Mouse (Mus musculus) neural tube, embryonic 13.5 days (tissue): ENCODE results near the gene Meox2. TPM values are rescaled to one million over a fixed set of nuclear protein-coding genes. Genes with fewer than 3 reads are reported as not detected.

ENCODE experiments used
- ATAC-seq: fragments of 200-750 bp; cut with Nextera tagmentation; 2 replicates; pipeline ENCODE4 v1.8.0; 2017; ENCODE audit warnings: low read depth, mild to moderate bottlenecking, moderate TSS enrichment, moderate library complexity
- H3K27ac ChIP-seq: fragments of 300-500 bp; sonication (generic); replicated peaks from 2 replicates; pipeline ENCODE4 v1.5.1; 2015; ENCODE audit warnings: moderate library complexity, mild to moderate bottlenecking, inconsistent platforms
- H3K27me3 ChIP-seq: fragments of 300-500 bp; sonication (generic); 2 replicates; pipeline ENCODE4 v1.6.1; 2015; ENCODE audit warnings: mild to moderate bottlenecking, inconsistent platforms
- H3K36me3 ChIP-seq: fragments of 300-500 bp; sonication (generic); 2 replicates; pipeline ENCODE4 v1.6.1; 2015; ENCODE audit warnings: mild to moderate bottlenecking, inconsistent platforms
- H3K4me1 ChIP-seq: fragments of 300-500 bp; sonication (generic); replicated peaks from 2 replicates; pipeline ENCODE4 v1.6.1; 2015; ENCODE audit warnings: inconsistent platforms
- H3K4me2 ChIP-seq: fragments of 300-500 bp; sonication (generic); 2 replicates; pipeline ENCODE4 v1.6.1; 2015; ENCODE audit warnings: inconsistent platforms, mild to moderate bottlenecking, moderate library complexity
- H3K4me3 ChIP-seq: fragments of 300-500 bp; sonication (generic); 2 replicates; pipeline ENCODE4 v1.5.1; 2015; ENCODE audit warnings: mild to moderate bottlenecking, inconsistent platforms
- H3K9ac ChIP-seq: fragments of 300-500 bp; sonication (generic); 2 replicates; pipeline ENCODE4 v1.6.1; 2015; ENCODE audit warnings: moderate library complexity, mild to moderate bottlenecking, inconsistent platforms
- H3K9me3 ChIP-seq: fragments of 300-500 bp; sonication (generic); 2 replicates; pipeline ENCODE4 v1.6.1; 2016; ENCODE audit warnings: inconsistent platforms
- WGBS: fragments of 180-500 bp; shearing (Covaris S2); methylation state at CpG from one replicate; pipeline ENCODE4 v1.1.7; 2015; 5-methylcytosine and 5-hydroxymethylcytosine counted together
- polyA plus RNA-seq: library from polyadenylated mRNA; unstranded; fragments of >200 nt; fragmentation: Nextera tagmentation; extraction: Ambion mirVana; gene quantifications from 2 replicates; pipeline ENCODE4 v1.2.1, GENCODE M21; 2015

Gene Meox2
- polyA plus RNA-seq, 1 experiment from 2014 or later = 4.0 TPM

DNA sequence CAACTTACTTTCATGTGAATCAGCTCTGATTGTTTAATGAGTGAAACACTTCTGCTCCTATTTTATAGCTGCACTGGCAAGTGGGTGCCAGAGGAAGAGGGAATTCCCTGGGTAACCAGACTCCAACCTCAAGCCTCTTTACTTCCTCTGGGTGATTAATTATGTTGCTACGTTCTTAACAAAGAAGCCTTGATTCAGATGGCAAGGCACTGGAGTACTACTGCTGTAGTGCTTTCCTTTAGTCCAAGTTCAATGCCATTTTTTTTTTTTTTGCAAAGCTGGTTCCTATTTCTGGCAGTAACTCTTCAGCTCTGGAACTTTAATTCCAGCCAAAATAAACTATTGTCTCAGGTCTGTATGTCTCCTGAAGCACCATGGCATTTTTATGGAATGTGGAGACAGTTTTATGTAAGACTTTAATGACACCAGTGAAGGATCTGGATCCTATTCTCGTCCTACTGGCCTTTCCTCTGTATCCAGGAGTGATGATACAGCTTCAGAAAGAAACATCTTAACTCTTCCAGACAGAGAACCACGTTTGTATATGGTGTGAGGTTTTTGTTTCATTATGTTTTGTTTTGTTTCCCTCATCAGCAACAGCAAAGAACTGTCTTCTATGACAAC is 33.9 kb downstream of the Meox2 start:
- Histone ChIP-seq H3K4me2 (no peak overlapping the region), H3K9me3 (no peaks in the 10 kb centered on the region), H3K4me1 (no peaks in the 10 kb centered on the region), H3K27me3 (no peaks in the 10 kb centered on the region), H3K9ac (no peak overlapping the region), H3K36me3 (no peaks in the 10 kb centered on the region), H3K27ac (no peak overlapping the region), H3K4me3 (no peak overlapping the region)
- 32% methylated on average over 3 of the region's 3 CpGs for WGBS
- no peak for ATAC-seq

- WGBS = 93% methylated on average over 1 of the region's 1 CpGs
- no peaks in the 10 kb centered on the region for H3K9me3 ChIP-seq
- H3K4me2 ChIP-seq = no peak overlapping the region
- no peak for ATAC-seq
- no peak overlapping the region for H3K9ac ChIP-seq
- no peaks in the 10 kb centered on the region for H3K4me1 ChIP-seq
- no peaks in the 10 kb centered on the region for H3K36me3 ChIP-seq
- H3K4me3 ChIP-seq = no peak overlapping the region
- H3K27ac ChIP-seq = no peak overlapping the region
- H3K27me3 ChIP-seq = no peaks in the 10 kb centered on the region
These were observed 35.5 kb downstream of the Meox2 start for GRCm38 (mm10) chr12:37143879-37144278.

DNA sequence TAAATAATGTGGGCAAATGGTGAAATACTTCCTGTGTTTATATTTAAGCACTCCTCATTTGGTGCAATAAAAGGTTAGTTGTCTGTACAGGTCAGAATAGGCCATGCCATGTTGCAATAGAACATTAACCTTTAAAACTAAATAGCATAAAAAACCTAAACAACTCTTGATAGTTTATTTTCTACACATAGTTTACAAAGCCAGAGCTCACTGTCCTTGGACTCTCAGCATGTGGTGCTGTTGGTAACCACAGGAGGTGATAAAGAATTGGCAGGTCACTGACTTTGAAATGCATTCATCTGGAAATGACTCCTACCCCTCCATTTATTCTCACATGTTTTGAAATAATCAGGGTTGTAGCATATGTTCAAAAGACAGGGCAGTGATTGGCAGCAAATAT is 59.4 kb downstream of the Meox2 start:
- no peak for ATAC-seq
- no peaks in the 10 kb centered on the region for H3K9me3 ChIP-seq

GRCm38 (mm10) chr12:37173324-37173723 is 65.0 kb downstream of the Meox2 start:
- H3K36me3 ChIP-seq = no peaks in the 10 kb centered on the region
- H3K4me2 ChIP-seq = no peak overlapping the region
- no peak overlapping the region for H3K27ac ChIP-seq
- H3K4me1 ChIP-seq = no peaks in the 10 kb centered on the region
- no peak overlapping the region for H3K9ac ChIP-seq
- H3K4me3 ChIP-seq = no peak overlapping the region
- H3K27me3 ChIP-seq = no peaks in the 10 kb centered on the region
- no peak for ATAC-seq
- WGBS = 91% methylated on average over 3 of the region's 3 CpGs
- H3K9me3 ChIP-seq = no peaks in the 10 kb centered on the region

More for the DNA sequence above, 59.4 kb downstream of the Meox2 start:
- Histone ChIP-seq H3K36me3 (no peaks in the 10 kb centered on the region), H3K4me3 (no peak overlapping the region), H3K27me3 (no peaks in the 10 kb centered on the region), H3K4me2 (no peak overlapping the region), H3K4me1 (no peaks in the 10 kb centered on the region), H3K9ac (no peak overlapping the region), H3K27ac (no peak overlapping the region)

DNA sequence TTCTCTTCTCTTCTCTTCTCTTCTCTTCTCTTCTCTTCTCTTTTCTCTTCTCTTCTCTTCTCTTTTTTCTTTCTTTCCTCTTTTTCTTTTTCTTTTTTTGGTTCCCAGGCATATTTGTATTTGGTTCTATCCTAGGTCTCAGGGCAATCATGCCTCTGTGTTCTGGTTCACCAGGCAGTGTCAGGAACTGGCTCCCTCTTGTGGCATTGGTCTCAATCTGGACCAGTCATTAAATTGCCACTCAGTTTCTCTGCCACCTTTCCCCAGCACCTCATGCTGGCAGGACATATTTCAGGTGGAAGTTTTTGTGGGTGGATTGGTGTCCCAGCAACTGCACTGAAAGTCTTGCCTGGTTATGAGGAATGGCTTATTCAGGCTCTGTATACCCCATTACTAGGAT is 75.3 kb downstream of the Meox2 start:
- no peak overlapping the region for H3K4me2 ChIP-seq
- H3K4me3 ChIP-seq = no peak overlapping the region
- H3K27me3 ChIP-seq = no peaks in the 10 kb centered on the region
- H3K36me3 ChIP-seq = no peaks in the 10 kb centered on the region
- ATAC-seq = no peak
- no peaks in the 10 kb centered on the region for H3K9me3 ChIP-seq
- H3K9ac ChIP-seq = no peak overlapping the region
- H3K27ac ChIP-seq = no peak overlapping the region
- H3K4me1 ChIP-seq = no peaks in the 10 kb centered on the region

- H3K27me3 ChIP-seq = no peaks in the 10 kb centered on the region
- H3K9ac ChIP-seq = no peak overlapping the region
- no peaks in the 10 kb centered on the region for H3K4me1 ChIP-seq
- no peaks in the 10 kb centered on the region for H3K9me3 ChIP-seq
- H3K4me2 ChIP-seq = no peak overlapping the region
- no peak overlapping the region for H3K27ac ChIP-seq
- no peak overlapping the region for H3K4me3 ChIP-seq
- ATAC-seq = no peak
- no peaks in the 10 kb centered on the region for H3K36me3 ChIP-seq
- whole genome bisulfite sequencing = 62% methylated on average over 5 of the region's 5 CpGs
These were observed 80.7 kb downstream of the Meox2 start for GRCm38 (mm10) chr12:37188940-37189488.

Other genes starting within 250 kb of the Meox2 start
- gene Agmo, start 133.1 kb downstream of the Meox2 start, polyA plus RNA-seq = 1.8 and 1.9 TPM in 2 replicates